ENCODE assay signal across 8 mouse cellular contexts in genomic region chr3:57651231-57651864, GRCm38 (mm10). TPM values are rescaled to one million over a fixed set of nuclear protein-coding genes. Genes with fewer than 3 reads are reported as not detected.
DNase-seq lines count a peak whose midpoint lies in the region; ATAC-seq and TF ChIP-seq lines count a peak whose summit lies in the region.

Gene Commd2, minus strand, starts transcription at chr3:57651715.

- H3K36me3 ChIP-seq in MEL (ENCODE audit: control insufficient read depth in 1 of 2, insufficient read depth in 2 of 2, low read length in 2 of 2), result peaks cover 0 to 15% of the 10 kb centered on the region in 2 experiments; a peak in 3 of 4 replicates
- no peaks in the 10 kb centered on the region for H3K36me3 ChIP-seq in lung, embryonic 16.5 days (ENCODE audit: control insufficient read depth, insufficient read depth, low read length)

- H3K4me3 ChIP-seq in MEL (ENCODE audit: control insufficient read depth in 1 of 2, insufficient read depth in 1 of 2, low read depth in 2 of 2, low read length in 2 of 2), result peak within 1 kb of the TSS; percentile 78 to 93
- H3K4me3 ChIP-seq in cerebellum, adult 2 months (replicated peaks; ENCODE audit: insufficient read depth, low read depth, low read length), result peak within 1 kb of the TSS; percentile 80
- peak within 1 kb of the TSS; percentile 72 for H3K4me3 ChIP-seq in lung, embryonic 16.5 days (ENCODE audit: low read length)

- peak; percentile 65 to 87 for TF ChIP-seq POLR2A in MEL (IDR thresholded peaks at IDR 0.05; ENCODE audit: control insufficient read depth in 1 of 2, insufficient read depth in 1 of 2, low read depth in 1 of 2, low read length in 2 of 2, poor library complexity in 1 of 2)
- peak; percentile 62; the same call in 1 of the 2 replicates for TF ChIP-seq POLR2A in cerebellum, adult 2 months (IDR thresholded peaks at IDR 0.05; ENCODE audit: borderline replicate concordance, insufficient read depth, low read length)

- H3K79me2 ChIP-seq in MEL (ENCODE audit: control insufficient read depth, insufficient read depth, low read length, poor library complexity), result peaks cover 9% of the 10 kb centered on the region

- peak within 1 kb of the TSS; percentile 63 for H3K27ac ChIP-seq in MEL (ENCODE audit: control insufficient read depth, low read depth, low read length)
- peak within 1 kb of the TSS; percentile 23; the same call in 1 of the 2 replicates for H3K27ac ChIP-seq in cerebellum, adult 2 months (ENCODE audit: insufficient read depth, low read length)
- peak within 1 kb of the TSS; percentile 86 for H3K27ac ChIP-seq in lung, embryonic 16.5 days (ENCODE audit: low read length)

- no peak for TF ChIP-seq RAD21 in MEL (IDR thresholded peaks at IDR 0.05; ENCODE audit: low read depth, low read length)

- no peak for TF ChIP-seq EP300 in MEL (IDR thresholded peaks at IDR 0.05; ENCODE audit: low read depth in 1 of 2, low read length in 2 of 2)

- peak within 1 kb of the TSS; percentile 89 for H3K9ac ChIP-seq in MEL (ENCODE audit: control insufficient read depth, low read depth, low read length, poor library complexity, severe bottlenecking)
- H3K9ac ChIP-seq in lung, embryonic 16.5 days (ENCODE audit: low read length), result peak within 1 kb of the TSS; percentile 84

- H3K9me3 ChIP-seq in MEL (replicated peaks; ENCODE audit: insufficient read depth, low read length), result no peaks in the 10 kb centered on the region
- H3K9me3 ChIP-seq in lung, embryonic 16.5 days (ENCODE audit: control insufficient read depth, low read length), result no peaks in the 10 kb centered on the region

- peaks cover 0 to 1% of the 10 kb centered on the region in 2 experiments; a peak in 1 of 4 replicates for H3K27me3 ChIP-seq in MEL (ENCODE audit: control insufficient read depth in 1 of 2, insufficient read depth in 2 of 2, low read length in 2 of 2)
- no peaks in the 10 kb centered on the region for H3K27me3 ChIP-seq in cerebellum, adult 2 months (ENCODE audit: control insufficient read depth, insufficient read depth, low read length)
- H3K27me3 ChIP-seq in lung, embryonic 16.5 days (ENCODE audit: control insufficient read depth, insufficient read depth, low read depth, low read length), result no peaks in the 10 kb centered on the region

- under 1% methylated on average over 42 of the region's 42 CpGs for whole genome bisulfite sequencing in cerebellum, adult 2 months
- under 1% methylated on average over 42 of the region's 42 CpGs for WGBS in lung, embryonic 16.5 days

- peak; percentile 99 for ATAC-seq in hematopoietic stem cell, adult 5-6 weeks (replicated peaks in 1 of 2; ENCODE audit: insufficient read depth in 1 of 2, low FRiP score in 2 of 2, low TSS enrichment in 1 of 2, low read depth in 1 of 2, poor library complexity in 2 of 2, severe bottlenecking in 2 of 2)
- ATAC-seq in lung, embryonic 16.5 days (ENCODE audit: low read depth), result peak; percentile 98

- peak within 1 kb of the TSS; percentile 64 for H3K4me2 ChIP-seq in lung, embryonic 16.5 days (ENCODE audit: low read depth, low read length)

- DNase-seq in MEL (ENCODE audit: low read depth, low spot score), result peak; percentile 94
- DNase-seq in cerebellum, adult 2 months, result peak; percentile 88 to 96
- peak; percentile 80 for DNase-seq in forelimb bud, embryonic 11.5 days (ENCODE audit: low read depth, low spot score)
- peak; percentile 72 for DNase-seq in layer of hippocampus, adult 9-10 months (ENCODE audit: low spot score)
- DNase-seq in ovary, postnatal 10 days (ENCODE audit: low spot score), result peak; percentile 85
- DNase-seq in thymus, postnatal 10 days (ENCODE audit: low spot score in 2 of 2), result peak; percentile 70 to 90

- peaks cover 0 to 4% of the 10 kb centered on the region in 2 experiments; a peak in 2 of 4 replicates for H3K4me1 ChIP-seq in MEL (ENCODE audit: control insufficient read depth in 1 of 2, insufficient read depth in 2 of 2, low read length in 2 of 2)
- H3K4me1 ChIP-seq in cerebellum, adult 2 months (ENCODE audit: control insufficient read depth, insufficient read depth, low read length), result no peaks in the 10 kb centered on the region
- peaks cover 4% of the 10 kb centered on the region for H3K4me1 ChIP-seq in lung, embryonic 16.5 days (replicated peaks; ENCODE audit: control insufficient read depth, insufficient read depth, low read length)

- no peak for TF ChIP-seq CTCF in MEL (IDR thresholded peaks at IDR 0.05 in 2 of 3, conservative IDR thresholded peaks at IDR 0.05 in 1 of 3; ENCODE audit: control insufficient read depth in 1 of 3, insufficient read depth in 1 of 3, low read depth in 2 of 3, low read length in 3 of 3, poor library complexity in 1 of 3, severe bottlenecking in 1 of 3)
- TF ChIP-seq CTCF in cerebellum, adult 2 months (IDR thresholded peaks at IDR 0.05; ENCODE audit: borderline replicate concordance, insufficient read depth, low read depth, low read length), result no peak

TF ChIP-seq in MEL, 35 proteins besides CTCF, POLR2A, EP300 and RAD21:
- TF ChIP-seq MAFK (IDR thresholded peaks at IDR 0.05; ENCODE audit: borderline replicate concordance, low read depth, low read length) (no peak), RCOR1 (IDR thresholded peaks at IDR 0.05; ENCODE audit: low read depth, low read length) (no peak), ETS1 (IDR thresholded peaks at IDR 0.05; ENCODE audit: low read depth, low read length) (no peak), TBP (IDR thresholded peaks at IDR 0.05; ENCODE audit: low read depth, low read length) (peak; percentile 88), TAL1 (IDR thresholded peaks at IDR 0.05; ENCODE audit: low read length) (no peak), MYB (IDR thresholded peaks at IDR 0.05; ENCODE audit: low read depth, low read length) (no peak), MAX (IDR thresholded peaks at IDR 0.05; ENCODE audit: low read length) (no peak; the same call in 1 of the 2 replicates), USF1 (IDR thresholded peaks at IDR 0.05; ENCODE audit: low read depth, low read length) (no peak), MYC (IDR thresholded peaks at IDR 0.05; ENCODE audit: low read depth, low read length) (0 out of 2 replicates have a peak, but pooled peaks have one; percentile 42), ZMIZ1 (IDR thresholded peaks at IDR 0.05; ENCODE audit: low read depth, low read length) (no peak; the same call in 1 of the 2 replicates), MXI1 (IDR thresholded peaks at IDR 0.05; ENCODE audit: low read depth, low read length) (peak; percentile 66), E2F4 (IDR thresholded peaks at IDR 0.05; ENCODE audit: borderline replicate concordance, low read depth, low read length) (no peak), GATA1 (IDR thresholded peaks at IDR 0.05; ENCODE audit: low read depth, low read length) (no peak), POLR2AphosphoS5 (IDR thresholded peaks at IDR 0.05; ENCODE audit: borderline replicate concordance, low read depth, low read length) (no peak), BHLHE40 (IDR thresholded peaks at IDR 0.05; ENCODE audit: borderline replicate concordance, low read depth, low read length) (no peak), ZC3H11A (IDR thresholded peaks at IDR 0.05; ENCODE audit: low read depth, low read length) (no peak), KAT2A (conservative IDR thresholded peaks at IDR 0.05; ENCODE audit: low read depth, low read length) (no peak; the same call in 1 of the 2 replicates), ELF1 (IDR thresholded peaks at IDR 0.05; ENCODE audit: low read depth, low read length) (peak; percentile 46; the same call in 1 of the 2 replicates), GABPA (IDR thresholded peaks at IDR 0.05; ENCODE audit: low read depth, low read length) (no peak), POLR2AphosphoS2 (IDR thresholded peaks at IDR 0.05; ENCODE audit: low read length) (peak; percentile 76), CHD2 (IDR thresholded peaks at IDR 0.05; ENCODE audit: low read length) (no peak), SIN3A (IDR thresholded peaks at IDR 0.05; ENCODE audit: low read length) (peak; percentile 83), UBTF (IDR thresholded peaks at IDR 0.05; ENCODE audit: borderline replicate concordance, insufficient read depth, low read depth, low read length) (no peak), ZNF384 (IDR thresholded peaks at IDR 0.05; ENCODE audit: low read depth, low read length) (0 out of 2 replicates have a peak, but pooled peaks have one; percentile 28), MEF2A (IDR thresholded peaks at IDR 0.05; ENCODE audit: extremely low read depth, insufficient replicate concordance, low read depth, low read length, poor library complexity, severe bottlenecking) (no peak), NELFE (IDR thresholded peaks at IDR 0.05; ENCODE audit: low read depth, low read length) (peak; percentile 84), TCF12 (IDR thresholded peaks at IDR 0.05; ENCODE audit: low read depth, low read length) (peak; percentile 74; the same call in 1 of the 2 replicates), MAZ (IDR thresholded peaks at IDR 0.05; ENCODE audit: low read depth, low read length) (peak; percentile 98), HCFC1 (IDR thresholded peaks at IDR 0.05; ENCODE audit: low read depth, low read length) (peak; percentile 92), CHD1 (IDR thresholded peaks at IDR 0.05; ENCODE audit: low read depth, low read length) (0 out of 2 replicates have a peak, but pooled peaks have one; percentile 65), ZKSCAN1 (IDR thresholded peaks at IDR 0.05; ENCODE audit: low read depth, low read length) (no peak), JUND (IDR thresholded peaks at IDR 0.05; ENCODE audit: low read depth, low read length) (no peak), USF2 (IDR thresholded peaks at IDR 0.05; ENCODE audit: borderline replicate concordance in 1 of 2, insufficient read depth in 1 of 2, low read depth in 1 of 2, low read length in 2 of 2) (no peak), SMC3 (IDR thresholded peaks at IDR 0.05; ENCODE audit: low read depth, low read length) (no peak), NRF1 (IDR thresholded peaks at IDR 0.05; ENCODE audit: insufficient read depth, low read depth, low read length, poor library complexity, severe bottlenecking) (no peak)

RNA-seq across cellular contexts. Expression of gene Commd2, which starts in this region (rescaled TPM):
- 46.6 and 47.7 TPM in 2 replicates for total RNA-seq in MEL (2012; rRNA removed)
- 10 to 100 TPM in 1 of 2 experiments, not detected in 1; 61.6 TPM for polyA plus RNA-seq in MEL (2012; ENCODE audit: insufficient read depth in 1 of 2, insufficient read length in 2 of 2, low read depth in 1 of 2, low replicate concordance in 2 of 2, missing spikeins in 1 of 2)
- polyA plus RNA-seq in cerebellum, adult 2 months (2012; rRNA removed), result 25.9 and 28.9 TPM in 2 replicates
- total RNA-seq in hematopoietic stem cell, adult 5-6 weeks (2017), result 11.7 and 22.3 TPM in 2 replicates
- 91.1 and 96.8 TPM in 2 replicates for polyA plus RNA-seq in lung, embryonic 16.5 days (2015; fragmentation: Nextera tagmentation; extraction: Ambion mirVana)

Comparison
In these comparisons a context has a peak if more than half of its experiments do, and no peak if none do; other contexts are left out.
1. Peak in every context shown above with its lines: DNase-seq, ATAC-seq, H3K4me3 ChIP-seq and H3K27ac ChIP-seq.
2. H3K27ac ChIP-seq: peak in every context shown above with its lines; median percentile 86 in lung, embryonic 16.5 days; 63 in MEL; 23 in cerebellum, adult 2 months.